Mouse (Mus musculus): ENCODE data around the gene Foxp1.

The Foxp1 gene

GRCm38 (mm10) chr6:99359765-99360499 lies 162.6 kb downstream of the Foxp1 start:
- DNase-seq (ENCODE audit: low read depth, low spot score): no peak

DNA sequence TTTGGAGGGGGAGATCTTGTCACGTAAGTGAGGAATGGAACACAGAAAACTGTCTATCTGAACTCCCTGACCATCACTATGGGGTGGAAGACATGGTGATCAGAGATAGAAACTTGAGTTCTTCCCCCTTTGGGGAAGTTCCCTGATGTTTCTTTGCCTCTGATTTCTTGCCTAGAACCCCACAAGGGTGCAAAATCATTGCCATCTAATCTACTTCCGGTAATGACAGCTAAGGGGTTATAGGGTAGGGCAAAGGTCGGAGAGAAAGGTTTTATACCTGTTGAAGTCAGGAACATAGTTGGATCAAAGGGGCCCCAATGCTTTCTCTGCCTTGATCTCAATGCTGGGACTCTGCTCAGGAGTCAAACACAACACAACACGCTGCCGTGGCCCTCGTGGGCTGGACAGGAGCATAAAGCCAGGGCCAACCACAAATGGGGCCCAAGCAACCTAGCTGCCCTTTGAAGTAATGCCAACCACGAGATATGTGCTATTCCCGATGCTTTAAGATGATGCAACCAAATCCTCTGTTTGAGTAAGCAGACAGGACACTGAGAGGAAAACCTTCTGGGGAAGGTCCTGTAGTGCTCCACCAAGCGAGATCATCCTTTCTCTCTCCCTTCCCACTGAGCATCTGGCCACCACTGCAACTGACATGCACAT lies 163.4 kb downstream of the Foxp1 start:
- DNase-seq (ENCODE audit: low read depth, low spot score): no peak

GRCm38 (mm10) chr6:99357931-99358330 lies 164.6 kb downstream of the Foxp1 start:
- DNase-seq (ENCODE audit: low read depth, low spot score): no peak

GRCm38 (mm10) chr6:99354338-99354737 lies 168.2 kb downstream of the Foxp1 start:
- DNase-seq (ENCODE audit: low read depth, low spot score): no peak

DNA sequence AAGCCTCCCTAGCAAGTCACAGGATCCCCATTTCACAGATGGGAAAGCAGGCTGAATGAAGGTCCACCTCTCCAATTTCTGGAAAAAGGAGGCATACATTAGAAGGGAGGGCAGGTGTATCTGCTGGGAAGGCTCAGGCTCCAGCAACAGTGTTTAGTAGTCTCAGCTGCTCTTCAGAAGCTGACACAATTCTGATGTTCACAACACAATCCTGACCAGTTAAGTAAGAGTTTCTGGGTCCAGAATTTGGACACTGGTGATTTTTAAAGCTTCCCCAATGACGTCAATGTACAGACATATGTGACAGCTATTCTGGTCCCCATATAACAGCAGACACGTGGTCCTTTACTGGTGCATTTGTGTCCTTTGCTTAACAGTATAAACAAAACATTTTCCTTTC lies 169.1 kb downstream of the Foxp1 start:
- DNase-seq (ENCODE audit: low read depth, low spot score): peak; percentile 18

- DNase-seq (ENCODE audit: low read depth, low spot score): no peak
These were observed 172.0 kb downstream of the Foxp1 start for GRCm38 (mm10) chr6:99350566-99350965.

DNA sequence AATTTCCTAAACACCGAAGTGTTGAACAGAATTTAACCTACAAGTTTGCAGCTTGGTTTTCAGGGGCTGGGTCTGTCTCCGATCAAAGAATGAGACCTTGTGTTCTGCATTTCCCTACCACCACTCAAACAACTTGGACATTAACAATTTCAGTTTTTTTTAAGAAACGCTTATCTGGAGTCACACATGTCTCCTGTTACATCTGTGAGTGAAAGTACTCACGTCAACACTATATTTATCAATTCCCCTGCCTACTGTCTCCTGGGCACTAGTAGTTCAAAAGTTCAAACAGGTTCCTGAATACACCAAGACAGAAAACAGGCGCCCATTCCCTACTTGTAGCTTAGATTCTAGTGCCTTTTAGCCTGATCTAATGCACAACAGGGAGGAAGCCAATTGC lies 172.4 kb downstream of the Foxp1 start:
- DNase-seq (ENCODE audit: low read depth, low spot score): no peak

DNA sequence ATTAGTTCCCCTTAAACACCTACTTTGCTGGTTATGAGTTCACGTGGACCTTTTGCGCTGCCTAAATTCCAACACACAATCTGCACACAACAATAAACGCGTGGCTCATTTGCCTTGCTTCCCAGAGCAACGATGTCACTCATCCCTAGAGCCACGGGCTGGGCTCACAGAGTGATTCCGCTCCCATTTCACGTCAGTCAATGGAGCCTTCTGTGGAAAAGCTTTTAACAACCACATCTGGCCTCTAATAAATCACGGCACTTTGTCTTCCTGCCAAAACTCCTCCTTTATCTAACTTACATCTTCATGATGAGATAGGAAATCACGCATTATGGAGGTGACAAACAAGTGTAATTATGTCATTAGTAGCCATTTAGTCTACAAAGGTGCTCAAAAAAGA lies 174.7 kb downstream of the Foxp1 start:
- DNase-seq (ENCODE audit: low read depth, low spot score): no peak

DNA sequence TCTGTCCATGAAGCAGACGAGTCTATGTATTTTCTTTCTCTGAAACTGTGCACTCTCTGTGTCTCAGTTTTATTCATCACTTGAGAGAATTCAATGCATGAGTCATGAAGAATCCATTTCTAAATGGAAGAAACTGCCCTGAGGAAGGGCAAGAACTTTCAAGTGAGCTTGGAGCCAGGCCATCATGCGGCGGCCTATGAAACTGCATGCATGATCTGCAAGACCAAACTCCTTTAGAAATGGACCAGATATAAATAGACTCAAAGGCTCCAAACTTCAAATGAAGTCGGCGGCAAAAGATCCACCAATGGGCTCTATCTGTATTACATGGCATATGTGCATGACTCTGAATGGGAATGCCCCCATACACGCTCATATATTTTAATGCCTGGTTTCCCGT lies 177.6 kb downstream of the Foxp1 start:
- no peak for DNase-seq (ENCODE audit: low read depth, low spot score)

GRCm38 (mm10) chr6:99344357-99344756 lies 178.2 kb downstream of the Foxp1 start:
- no peak for DNase-seq (ENCODE audit: low read depth, low spot score)

DNA sequence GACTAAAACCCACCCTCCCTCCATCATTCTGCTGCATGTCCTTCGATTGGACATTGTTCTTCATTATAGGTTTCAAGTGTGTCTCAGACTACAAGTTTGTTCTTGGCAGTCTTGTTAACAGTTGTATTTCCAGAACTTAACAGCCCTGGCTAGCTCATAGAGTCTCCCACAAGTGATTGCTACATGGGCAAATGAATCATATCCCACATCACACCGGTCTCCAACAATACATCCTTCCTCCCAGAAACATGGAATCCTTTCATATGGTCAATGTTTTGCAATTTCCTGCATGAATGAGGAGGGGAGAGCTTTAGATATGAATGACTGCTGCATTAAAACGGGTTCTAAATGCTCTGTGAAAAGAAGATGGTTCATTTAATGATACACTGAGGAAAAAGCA lies 178.7 kb downstream of the Foxp1 start:
- DNase-seq (ENCODE audit: low read depth, low spot score): no peak

DNA sequence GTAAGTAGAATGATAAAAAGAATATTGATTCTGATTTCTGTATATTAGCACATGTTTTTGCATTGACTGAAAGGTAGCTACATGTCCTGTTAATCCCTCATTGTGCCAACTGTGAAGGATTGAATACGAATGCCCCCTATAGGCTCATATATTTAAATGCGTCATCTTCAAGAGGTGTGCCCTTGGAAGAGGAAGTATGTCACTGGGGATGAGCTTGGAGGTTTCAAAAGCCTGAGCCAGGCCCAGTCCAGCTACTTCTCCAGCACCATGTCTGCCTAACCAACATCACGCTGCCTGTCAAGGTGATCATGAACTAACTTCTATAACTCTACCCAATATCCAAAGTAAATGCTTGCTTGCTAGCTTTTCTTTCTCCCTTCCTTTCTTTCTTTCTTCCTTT lies 180.1 kb downstream of the Foxp1 start:
- DNase-seq (ENCODE audit: low read depth, low spot score): no peak

DNA sequence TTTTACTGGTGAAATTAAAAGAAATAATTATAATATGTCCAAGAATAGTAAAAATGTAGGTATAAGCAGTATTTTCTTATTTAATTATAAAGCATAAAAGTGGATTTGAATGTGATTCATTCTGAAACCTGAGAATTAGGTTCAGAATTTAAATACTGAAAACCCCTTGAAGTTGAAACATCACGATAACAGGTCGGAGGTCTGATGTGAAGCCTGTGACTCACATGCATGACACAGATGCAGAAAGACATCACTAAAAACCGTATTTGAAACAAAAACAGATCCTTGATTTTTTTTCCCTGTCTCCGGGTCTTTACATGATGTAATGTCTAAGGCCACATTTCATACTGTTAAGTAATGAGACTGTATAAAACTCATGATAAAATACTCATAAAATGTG lies 181.6 kb downstream of the Foxp1 start:
- no peak for DNase-seq (ENCODE audit: low read depth, low spot score)

- no peak for DNase-seq (ENCODE audit: low read depth, low spot score)
These were observed 182.4 kb downstream of the Foxp1 start for GRCm38 (mm10) chr6:99339986-99340721.

DNA sequence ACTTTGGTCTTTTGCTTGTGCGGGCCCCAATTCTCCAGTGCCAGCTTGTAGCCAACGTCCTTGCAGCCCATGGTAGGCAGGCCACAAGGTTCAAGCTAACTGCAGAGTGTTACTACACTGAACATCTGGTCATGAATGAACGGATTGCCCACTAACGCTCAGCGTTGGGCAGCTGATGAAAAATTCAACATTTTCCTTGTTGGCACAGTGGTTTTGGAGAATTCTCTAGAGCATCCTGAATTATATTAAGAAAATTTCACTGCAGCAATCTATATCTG lies 183.2 kb downstream of the Foxp1 start:
- DNase-seq (ENCODE audit: low read depth, low spot score): no peak

- DNase-seq (ENCODE audit: low read depth, low spot score): no peak
These were observed 183.8 kb downstream of the Foxp1 start for GRCm38 (mm10) chr6:99338593-99339342.

DNA sequence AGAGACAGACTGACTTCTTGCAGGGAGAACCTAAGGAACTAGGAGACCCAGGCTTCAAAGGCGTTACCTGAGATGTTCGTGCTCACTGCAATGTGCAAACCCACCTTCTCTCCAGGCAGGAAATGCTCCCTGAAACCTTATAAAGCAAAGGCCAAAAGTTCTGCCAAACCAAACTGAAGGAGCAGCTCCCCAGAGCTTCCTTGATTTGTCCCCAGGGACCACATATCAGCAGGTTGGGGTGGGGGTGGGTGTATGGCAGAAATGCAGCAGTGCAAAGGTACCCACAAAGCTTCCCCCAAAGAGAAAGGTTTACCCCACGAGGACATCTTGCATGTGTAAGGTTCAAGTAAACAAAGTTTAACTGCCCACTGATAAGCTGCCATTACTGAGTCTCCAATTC lies 184.3 kb downstream of the Foxp1 start:
- DNase-seq (ENCODE audit: low read depth, low spot score): no peak

GRCm38 (mm10) chr6:99337575-99337974 lies 184.9 kb downstream of the Foxp1 start:
- peak; percentile 45 for DNase-seq (ENCODE audit: low read depth, low spot score)

- no peak for DNase-seq (ENCODE audit: low read depth, low spot score)
These were observed 186.3 kb downstream of the Foxp1 start for GRCm38 (mm10) chr6:99336191-99336590.

DNA sequence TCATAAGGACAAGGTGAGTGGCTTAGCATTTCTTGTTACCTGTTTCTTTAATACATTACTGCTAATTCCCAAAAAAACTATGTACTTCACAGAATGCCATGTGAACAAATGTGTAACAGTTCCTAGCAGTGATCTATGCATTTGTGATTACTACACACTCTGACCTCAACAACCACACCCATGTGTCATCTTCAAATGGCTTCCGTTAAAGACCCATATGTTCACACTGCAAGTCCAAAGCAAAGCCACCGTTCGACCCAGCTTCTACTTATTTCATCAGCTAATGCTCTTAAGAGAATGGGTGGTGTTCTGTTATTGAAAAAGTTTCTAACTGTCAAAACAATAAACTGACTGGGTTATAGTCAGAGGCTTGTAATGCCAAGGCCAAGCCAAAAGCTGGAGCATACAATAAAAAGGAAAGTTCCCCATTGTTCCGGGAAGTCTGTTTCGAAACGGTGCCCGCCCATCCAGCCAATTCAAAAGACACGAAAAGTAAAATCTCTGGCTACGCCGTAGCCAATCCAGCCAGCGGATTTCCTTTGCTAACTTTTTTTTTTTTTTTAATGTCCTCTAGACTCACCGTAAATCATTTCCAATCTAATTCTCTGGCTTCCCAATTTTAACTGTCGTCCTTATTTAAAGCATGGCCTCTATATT lies 187.2 kb downstream of the Foxp1 start:
- no peak for DNase-seq (ENCODE audit: low read depth, low spot score)

DNA sequence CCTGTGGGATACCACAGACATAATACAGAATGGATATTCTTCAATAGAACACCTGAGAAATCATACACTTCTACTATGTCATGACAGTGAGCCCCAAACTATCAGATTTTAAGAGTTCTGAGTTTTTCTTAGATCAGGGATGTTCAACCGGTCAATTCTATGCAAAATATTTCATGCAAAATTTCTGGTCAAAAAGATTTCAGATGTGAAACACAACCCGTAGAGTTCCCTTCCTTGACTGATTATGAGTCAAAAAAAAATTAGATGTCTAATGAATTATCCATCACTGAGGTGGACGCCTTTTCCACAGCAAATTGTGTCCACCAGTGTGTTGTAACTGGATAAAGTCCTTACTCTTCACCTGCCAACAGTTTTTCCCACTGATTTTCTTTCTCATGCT lies 188.3 kb downstream of the Foxp1 start:
- DNase-seq (ENCODE audit: low read depth, low spot score): no peak

DNA sequence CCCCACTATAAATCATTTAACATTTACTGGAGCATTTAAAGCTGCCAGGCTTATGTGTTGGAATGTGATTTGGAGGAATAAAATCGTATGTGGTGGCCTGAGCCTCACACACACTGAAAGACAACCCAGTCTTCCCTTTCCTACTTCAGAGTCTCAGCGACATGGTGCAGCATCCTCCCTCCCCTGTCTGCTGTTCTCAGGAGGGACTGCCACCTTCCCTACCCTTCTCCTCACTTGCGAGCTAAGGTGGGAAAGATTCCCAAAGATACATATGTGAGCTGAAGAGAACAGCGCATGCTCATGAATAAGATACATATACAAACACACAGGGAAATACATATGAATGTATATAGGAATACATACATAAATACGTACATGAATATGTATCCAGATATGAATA lies 189.4 kb downstream of the Foxp1 start:
- DNase-seq (ENCODE audit: low read depth, low spot score): no peak

Measured in brain, adult 2 months (tissue).